Mouse (Mus musculus) ES-E14 (cell line): Measurements from ENCODE around the gene Man2a1. TPM values are rescaled to one million over a fixed set of nuclear protein-coding genes. Genes with fewer than 3 reads are reported as not detected.

ENCODE experiments used
- DNase-seq: peaks from one replicate; pipeline ENCODE4 v3.0.0-alpha.2; 2013; ENCODE audit warnings: low read depth, low spot score
- H3K27ac ChIP-seq: 2 replicates; pipeline ENCODE4 v1.5.1; 2012; ENCODE audit warnings: low read depth, mild to moderate bottlenecking, low read length, moderate library complexity, mixed read lengths; ENCODE audit not compliant: poor library complexity, insufficient read depth, severe bottlenecking
- H3K36me3 ChIP-seq: 2 replicates; pipeline ENCODE4 v1.6.1; 2012; ENCODE audit warnings: mild to moderate bottlenecking, low read length, moderate library complexity, mixed read lengths; ENCODE audit not compliant: control insufficient read depth, poor library complexity, insufficient read depth, severe bottlenecking
- H3K4me1 ChIP-seq, 2 experiments: fragments of 150-350 bp in 1 of 2; sonication (generic) in 1 of 2; 2 replicates each; pipeline ENCODE4 v1.6.1; 2012; ENCODE audit warnings: low read length in 2 of 2, mild to moderate bottlenecking in 1 of 2, mixed read lengths in 1 of 2; ENCODE audit not compliant: control insufficient read depth in 2 of 2, insufficient read depth in 2 of 2, poor library complexity in 1 of 2
- H3K4me3 ChIP-seq, 2 experiments: fragments of 150-350 bp in 1 of 2; sonication (generic) in 1 of 2; 2 replicates each; pipeline ENCODE4 v1.5.1; 2012; ENCODE audit warnings: low read length in 2 of 2, low read depth in 1 of 2, mild to moderate bottlenecking in 1 of 2, mixed read lengths in 1 of 2; ENCODE audit not compliant: insufficient read depth in 1 of 2, poor library complexity in 1 of 2, severe bottlenecking in 1 of 2
- H3K9ac ChIP-seq: 2 replicates; pipeline ENCODE4 v1.6.1; 2012; ENCODE audit warnings: low read depth, mild to moderate bottlenecking, low read length, mixed read lengths; ENCODE audit not compliant: poor library complexity, insufficient read depth, severe bottlenecking
- H3K9me3 ChIP-seq: fragments of 150-350 bp; sonication (generic); 2 replicates; pipeline ENCODE4 v1.6.1; 2012; ENCODE audit warnings: low read depth, mild to moderate bottlenecking, low read length; ENCODE audit not compliant: control insufficient read depth, insufficient read depth
- CHD2 ChIP-seq: IDR thresholded peaks from 2 replicates; pipeline ENCODE4 v1.6.1; 2014; ENCODE audit warnings: mild to moderate bottlenecking, low read depth, low read length, inconsistent platforms
- HCFC1 ChIP-seq: IDR thresholded peaks from 2 replicates; pipeline ENCODE4 v1.6.1; 2012; ENCODE audit warnings: low read length, inconsistent platforms, borderline replicate concordance; ENCODE audit not compliant: insufficient read depth
- MAFK ChIP-seq: IDR thresholded peaks from 2 replicates; pipeline ENCODE4 v1.6.1; 2014; ENCODE audit warnings: mild to moderate bottlenecking, low read depth, low read length, inconsistent platforms; ENCODE audit not compliant: insufficient read depth
- ZC3H11A ChIP-seq: IDR thresholded peaks from 2 replicates; pipeline ENCODE4 v1.6.1; 2012; ENCODE audit warnings: low read depth, mild to moderate bottlenecking, inconsistent platforms, low read length, borderline replicate concordance
- ZNF384 ChIP-seq: IDR thresholded peaks from 2 replicates; pipeline ENCODE4 v1.6.1; 2012; ENCODE audit warnings: low read depth, low read length, inconsistent platforms
- in situ Hi-C, 2 experiments: fragments of 600-800 bp; cut with MboI; formaldehyde crosslinking; loops; one replicate each; pipeline ENCODE4 v1.15.1; 2025; ENCODE audit warnings: low sequenced_read_pairs in 2 of 2, inconsistent platforms in 1 of 2; ENCODE audit not compliant: unreplicated experiment in 2 of 2
- total RNA-seq: library from RNA; depleted of rRNA; stranded (reverse); fragments of 300-350 nt; gene quantifications from 2 replicates; pipeline ENCODE4 v1.2.3, GENCODE M21; 2012; rRNA removed

Gene Man2a1
- 38.0 and 42.7 TPM in 2 replicates for total RNA-seq

GRCm38 (mm10) chr17:64600372-64601090 is at the start of gene Man2a1:
Gene Man2a1, plus strand, starts transcription at chr17:64600736.
- Histone ChIP-seq H3K9me3 (no peaks in the 10 kb centered on the region), H3K36me3 (no peaks in the 10 kb centered on the region), H3K27ac (0 out of 2 replicates have a peak within 1 kb of the TSS, but pooled peaks have one; percentile 33), H3K4me1 (peaks cover 2 to 9% of the 10 kb centered on the region in 2 experiments; a peak in 2 of 4 replicates), H3K9ac (peak within 1 kb of the TSS; percentile 85), H3K4me3 (peak within 1 kb of the TSS; percentile 92 to 98)
- no peak for TF ChIP-seq HCFC1
- no peak for TF ChIP-seq CHD2
- no peak for TF ChIP-seq MAFK
- no peak for TF ChIP-seq ZNF384
- TF ChIP-seq ZC3H11A = no peak
- in situ Hi-C loops = no loop called here
- peak; percentile 74 for DNase-seq

- in situ Hi-C loops = no loop called here
- TF ChIP-seq ZNF384 (no peak), CHD2 (no peak), HCFC1 (no peak), MAFK (no peak), ZC3H11A (no peak)
Observed at GRCm38 (mm10) chr17:64553358-64553757, 47.2 kb upstream of the Man2a1 start.

GRCm38 (mm10) chr17:64554901-64555300 is 45.6 kb upstream of the Man2a1 start:
- no peaks in the 10 kb centered on the region for H3K36me3 ChIP-seq
- H3K4me1 ChIP-seq = peaks cover 0 to 3% of the 10 kb centered on the region in 2 experiments; a peak in 1 of 4 replicates
- DNase-seq = no peak
- H3K9me3 ChIP-seq = no peaks in the 10 kb centered on the region
- H3K9ac ChIP-seq = no peak overlapping the region
- in situ Hi-C loops = no loop called here
- TF ChIP-seq ZNF384 (no peak), HCFC1 (no peak), ZC3H11A (no peak), CHD2 (no peak), MAFK (no peak)
- H3K4me3 ChIP-seq = no peak overlapping the region
- no peak overlapping the region for H3K27ac ChIP-seq

More at GRCm38 (mm10) chr17:64553358-64553757, 47.2 kb upstream of the Man2a1 start:
- Histone ChIP-seq H3K27ac (no peak overlapping the region), H3K9ac (no peak overlapping the region), H3K4me1 (peaks cover 0 to 3% of the 10 kb centered on the region in 2 experiments; a peak in 1 of 4 replicates), H3K4me3 (no peak overlapping the region), H3K9me3 (no peaks in the 10 kb centered on the region), H3K36me3 (no peaks in the 10 kb centered on the region)
- DNase-seq = no peak

GRCm38 (mm10) chr17:64556661-64557445 is 43.7 kb upstream of the Man2a1 start:
- no peak overlapping the region for H3K4me3 ChIP-seq
- H3K9me3 ChIP-seq = no peaks in the 10 kb centered on the region
- TF ChIP-seq ZC3H11A = no peak
- no peak for TF ChIP-seq CHD2
- no peak for TF ChIP-seq HCFC1
- no peak for TF ChIP-seq ZNF384
- no peak for TF ChIP-seq MAFK
- no peak overlapping the region for H3K27ac ChIP-seq
- in situ Hi-C loops = no loop called here
- H3K9ac ChIP-seq = no peak overlapping the region
- DNase-seq = no peak
- H3K4me1 ChIP-seq = peaks cover 0 to 3% of the 10 kb centered on the region in 2 experiments; a peak in 1 of 4 replicates
- no peaks in the 10 kb centered on the region for H3K36me3 ChIP-seq
